Mouse (Mus musculus) thymus, adult 2 months (tissue): ENCODE data around the gene Greb1.

Experiments
- CTCF ChIP-seq: fragments of 200-500 bp; IDR thresholded peaks from 2 replicates; pipeline ENCODE4 v1.5.1; 2012; ENCODE audit warnings: mild to moderate bottlenecking, control low read depth, low read length, moderate library complexity, borderline replicate concordance; ENCODE audit not compliant: control insufficient read depth, poor library complexity, insufficient read depth; ENCODE audit errors: extremely low read depth
- POLR2A ChIP-seq: fragments of 200-500 bp; IDR thresholded peaks from 2 replicates; pipeline ENCODE4 v1.6.1; 2012; ENCODE audit warnings: mild to moderate bottlenecking, low read length, control low read depth, moderate library complexity; ENCODE audit not compliant: control insufficient read depth, poor library complexity, insufficient read depth; ENCODE audit errors: extremely low read depth

GRCm38 (mm10) chr12:16633235-16633634, 167.5 kb downstream of the Greb1 start:
- no peak for TF ChIP-seq POLR2A
- TF ChIP-seq CTCF, result no peak
